Mouse (Mus musculus): ENCODE measurements around the gene Selenow. TPM values are rescaled to one million over a fixed set of nuclear protein-coding genes. Genes with fewer than 3 reads are reported as not detected.

Selenow gene
- polyA plus RNA-seq, 1 experiment = 228 TPM

DNA sequence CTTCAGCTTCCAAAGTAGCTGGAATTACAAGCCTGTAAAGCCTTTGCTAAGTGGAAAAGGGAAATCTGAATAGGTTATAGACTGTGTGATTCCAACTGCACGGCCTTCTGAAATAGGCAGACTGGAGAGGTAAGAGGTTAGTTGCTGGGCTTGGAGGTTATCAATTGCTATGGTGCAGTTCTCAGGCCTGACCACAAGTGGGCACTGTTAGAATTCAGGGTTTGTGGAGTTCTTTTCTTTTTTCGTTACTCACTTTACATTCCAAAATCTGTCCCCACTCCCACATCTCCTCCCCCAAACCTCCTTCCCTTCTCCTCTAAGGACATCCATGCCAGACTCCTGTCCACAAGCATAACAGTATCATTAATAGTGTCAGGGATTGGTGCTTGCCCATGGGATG lies 8.0 kb downstream of the Selenow start:
- DNase-seq (ENCODE audit: low read depth, low spot score) = no peak
- 31% methylated on average over 2 of the region's 2 CpGs for whole genome bisulfite sequencing

DNA sequence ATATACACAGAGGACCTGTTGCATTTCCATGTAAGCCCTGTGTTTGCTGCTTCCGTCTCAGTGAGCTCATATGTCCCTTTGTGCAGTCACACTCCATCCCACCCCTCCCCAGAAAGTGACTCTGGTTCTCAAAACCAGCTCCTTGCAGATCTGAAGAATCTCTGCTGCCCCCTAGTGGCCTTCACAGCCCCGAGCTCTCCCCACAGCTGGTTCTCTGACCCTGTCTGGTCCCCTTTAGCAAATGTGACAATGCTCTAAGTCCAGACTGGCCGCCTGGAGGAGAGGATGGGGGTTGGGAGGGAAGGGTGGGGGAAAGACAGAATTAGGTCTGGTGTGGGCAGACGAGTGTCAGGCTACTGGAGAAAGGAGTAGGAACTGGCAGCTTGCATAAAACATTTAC lies 10.0 kb downstream of the Selenow start:
- WGBS = 3% methylated on average over 4 of the region's 4 CpGs

GRCm38 (mm10) chr7:15910521-15910920 lies 11.7 kb downstream of the Selenow start:
- DNase-seq (ENCODE audit: low read depth, low spot score) = no peak
- WGBS = 76% methylated on average over 5 of the region's 5 CpGs

More for the DNA sequence above, 10.0 kb downstream of the Selenow start:
- DNase-seq (ENCODE audit: low read depth, low spot score) = no peak

- no peak for DNase-seq (ENCODE audit: low read depth, low spot score)
- 82% methylated on average over 8 of the region's 8 CpGs for WGBS
Observed at GRCm38 (mm10) chr7:15907971-15908590, 14.1 kb downstream of the Selenow start.

DNA sequence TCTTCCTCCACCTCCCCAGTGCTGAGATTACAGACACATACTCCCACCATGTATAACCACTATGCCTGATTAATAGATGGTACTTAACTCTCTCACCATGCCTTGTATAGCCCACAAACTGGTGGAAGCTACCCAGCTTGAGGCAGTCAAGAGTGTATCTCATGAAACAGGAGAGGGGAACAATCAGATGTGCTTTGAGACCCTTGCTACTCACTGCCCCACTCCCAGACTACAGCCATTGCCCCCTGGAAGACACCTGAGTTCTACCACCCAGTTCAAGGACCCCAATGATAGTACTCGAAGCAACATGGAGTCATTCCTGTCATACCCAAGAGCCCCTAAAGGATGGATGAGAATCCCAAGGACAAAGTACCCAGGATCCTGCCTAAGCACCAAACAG lies 15.6 kb downstream of the Selenow start:
- no peak for DNase-seq (ENCODE audit: low read depth, low spot score)
- WGBS = 68% methylated on average over 1 of the region's 1 CpGs

DNA sequence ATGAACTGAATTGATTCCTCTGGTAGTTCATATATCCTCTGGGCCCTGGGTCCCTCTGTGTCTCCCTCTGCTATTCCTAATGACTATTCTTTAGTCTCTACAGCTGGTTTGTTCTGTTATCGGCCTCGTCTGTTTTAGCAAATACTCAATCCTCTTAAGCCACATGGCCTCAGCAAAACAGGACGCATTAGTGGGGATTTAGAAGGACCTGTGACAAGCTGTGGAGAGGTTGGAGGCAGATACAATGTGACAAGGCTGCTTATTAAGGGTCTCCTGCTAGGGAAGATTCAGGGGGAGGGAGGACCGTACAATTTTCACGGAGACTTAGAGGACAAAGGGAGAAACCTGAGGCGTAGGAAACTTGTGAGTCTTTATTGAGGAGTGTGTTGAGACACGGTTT lies 16.3 kb downstream of the Selenow start:
- 75% methylated on average over 7 of the region's 7 CpGs for WGBS
- DNase-seq (ENCODE audit: low read depth, low spot score) = no peak

DNA sequence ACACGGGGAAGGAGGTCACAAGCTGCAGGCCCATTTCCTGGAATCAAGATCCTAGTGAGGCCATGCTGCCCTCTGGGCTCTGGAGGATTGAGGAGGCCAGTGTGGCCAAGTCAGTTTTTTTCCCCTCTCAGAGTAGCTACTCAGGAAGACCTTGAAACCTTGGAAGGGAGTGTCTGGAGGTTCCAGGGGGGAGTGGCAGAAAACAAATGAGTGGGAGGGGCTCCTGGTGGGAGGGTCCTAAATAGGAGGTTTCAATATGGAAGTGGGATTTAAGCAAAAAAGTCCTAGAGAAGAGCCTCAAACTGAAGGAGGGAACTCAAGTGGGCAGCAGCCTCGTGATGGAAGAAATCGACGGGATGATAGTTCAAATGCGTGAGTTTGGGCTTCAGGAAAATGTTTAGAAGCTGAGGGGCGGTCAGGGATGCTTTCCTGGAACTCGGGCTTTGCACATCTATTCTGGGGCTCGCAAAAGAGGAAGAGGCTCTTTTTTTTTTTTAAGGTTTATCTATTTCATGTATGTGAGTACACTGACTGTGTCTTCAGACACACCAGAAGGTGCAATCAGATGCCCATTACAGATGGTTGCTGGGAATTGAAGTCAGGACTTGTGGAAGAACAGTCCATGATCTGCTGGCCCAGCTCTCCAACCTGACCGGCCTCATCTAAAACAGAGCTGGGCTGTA lies 20.7 kb downstream of the Selenow start:
- WGBS = 78% methylated on average over 9 of the region's 9 CpGs
- no peak for DNase-seq (ENCODE audit: low read depth, low spot score)

DNA sequence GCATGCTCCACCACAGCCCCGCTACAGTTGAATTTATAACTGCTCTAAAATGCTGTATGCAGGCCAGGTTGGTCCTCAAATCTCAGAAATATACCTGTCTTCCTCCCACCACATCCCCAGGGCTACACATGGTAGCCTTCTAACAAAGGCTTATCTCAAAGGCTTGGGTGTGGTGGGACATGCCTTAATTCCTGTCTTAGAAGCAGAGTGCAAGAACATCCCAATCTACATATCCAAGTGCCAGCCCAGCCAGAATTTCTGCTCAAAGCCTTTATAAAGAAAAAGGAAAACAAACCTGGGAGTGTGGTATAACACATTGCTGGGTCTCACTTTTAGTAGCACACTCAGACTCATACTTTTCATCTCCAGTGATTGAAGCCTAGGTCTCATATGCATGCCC lies 28.0 kb downstream of the Selenow start:
- 70% methylated on average over 1 of the region's 1 CpGs for WGBS
- DNase-seq (ENCODE audit: low read depth, low spot score) = no peak

GRCm38 (mm10) chr7:15884127-15884526 lies 38.1 kb downstream of the Selenow start:
- DNase-seq (ENCODE audit: low read depth, low spot score) = no peak
- 84% methylated on average over 2 of the region's 2 CpGs for WGBS

DNA sequence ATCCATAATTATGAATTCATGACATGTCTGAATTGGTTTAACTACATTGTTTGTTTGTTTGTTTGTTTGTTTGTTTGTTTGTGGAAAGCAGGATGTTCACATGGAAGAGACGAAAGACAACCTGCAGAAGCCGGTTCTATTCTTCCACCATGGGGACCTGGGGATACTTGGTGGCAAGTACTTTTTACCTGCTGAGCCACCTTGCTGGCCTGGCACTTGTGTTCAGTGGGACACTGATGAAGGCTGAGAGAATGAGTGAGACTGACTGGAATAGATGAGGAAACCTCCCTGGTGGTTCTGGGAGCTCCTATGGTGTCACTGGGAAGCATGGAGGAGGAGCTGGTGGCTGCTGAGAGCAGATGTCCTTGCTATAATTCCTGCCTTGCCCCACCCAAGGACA lies 39.9 kb downstream of the Selenow start, which contains the start of gene Crxos:
TSS of gene Crxos (plus strand) at position 301 of the 400 bp plus-strand sequence.
- WGBS = 78% methylated on average over 2 of the region's 2 CpGs
- DNase-seq (ENCODE audit: low read depth, low spot score) = no peak

GRCm38 (mm10) chr7:15881831-15882230 lies 40.4 kb downstream of the Selenow start:
- WGBS = 69% methylated on average over 3 of the region's 3 CpGs
- DNase-seq (ENCODE audit: low read depth, low spot score) = no peak

GRCm38 (mm10) chr7:15881388-15881787 lies 40.8 kb downstream of the Selenow start:
- WGBS = 23% methylated on average over 7 of the region's 7 CpGs
- DNase-seq (ENCODE audit: low read depth, low spot score) = no peak

GRCm38 (mm10) chr7:15879756-15880155 lies 42.4 kb downstream of the Selenow start, which contains the start of gene Crx:
TSS of gene Crx (minus strand) at chr7:15879968.
- WGBS = 40% methylated on average over 4 of the region's 4 CpGs
- DNase-seq (ENCODE audit: low read depth, low spot score) = no peak

Other genes starting within 250 kb of the Selenow start
- not detected in 2 replicates for gene Obox5, start 172.3 kb downstream of the Selenow start, polyA plus RNA-seq (2012; rRNA removed)
- gene Obox6, start 82.7 kb downstream of the Selenow start, polyA plus RNA-seq (2012; rRNA removed) = not detected in 2 replicates
- gene Crx, start 42.4 kb downstream of the Selenow start, polyA plus RNA-seq (2012; rRNA removed) = not detected in 2 replicates
- not detected in 2 replicates for gene Crxos, start 39.8 kb downstream of the Selenow start, polyA plus RNA-seq (2012; rRNA removed)
- gene Nop53, start 23.7 kb upstream of the Selenow start, polyA plus RNA-seq (2012; rRNA removed) = 80.5 and 94.6 TPM in 2 replicates
- 19.7 and 23.4 TPM in 2 replicates for gene Ehd2, start 45.2 kb upstream of the Selenow start, polyA plus RNA-seq (2012; rRNA removed)
- 8.1 and 9.5 TPM in 2 replicates for gene Bicra, start 125.5 kb upstream of the Selenow start, polyA plus RNA-seq (2012; rRNA removed)
- 0.03 TPM in 1 of 2 replicates, not detected in the other for gene Zfp541, start 139.4 kb upstream of the Selenow start, polyA plus RNA-seq (2012; rRNA removed)
- gene Napa, start 176.1 kb upstream of the Selenow start, polyA plus RNA-seq (2012; rRNA removed) = 139 and 170 TPM in 2 replicates
- gene Kptn, start 197.5 kb upstream of the Selenow start, polyA plus RNA-seq (2012; rRNA removed) = 21.4 and 25.2 TPM in 2 replicates
- 1.1 and 1.3 TPM in 2 replicates for gene Slc8a2, start 207.4 kb upstream of the Selenow start, polyA plus RNA-seq (2012; rRNA removed)